Mouse (Mus musculus) bone marrow, adult 2 months (tissue): Measurements from ENCODE around the gene Olfr694.

Source experiments
- CTCF ChIP-seq: fragments of 200-500 bp; IDR thresholded peaks from 2 replicates; pipeline ENCODE4 v1.5.1; 2011; ENCODE audit warnings: low read length, control low read depth; ENCODE audit not compliant: control insufficient read depth, insufficient read depth
- POLR2A ChIP-seq: fragments of 200-500 bp; IDR thresholded peaks from 2 replicates; pipeline ENCODE4 v1.6.1; 2011; ENCODE audit warnings: low read depth, mild to moderate bottlenecking, control low read depth, low read length, borderline replicate concordance; ENCODE audit not compliant: control insufficient read depth

DNA sequence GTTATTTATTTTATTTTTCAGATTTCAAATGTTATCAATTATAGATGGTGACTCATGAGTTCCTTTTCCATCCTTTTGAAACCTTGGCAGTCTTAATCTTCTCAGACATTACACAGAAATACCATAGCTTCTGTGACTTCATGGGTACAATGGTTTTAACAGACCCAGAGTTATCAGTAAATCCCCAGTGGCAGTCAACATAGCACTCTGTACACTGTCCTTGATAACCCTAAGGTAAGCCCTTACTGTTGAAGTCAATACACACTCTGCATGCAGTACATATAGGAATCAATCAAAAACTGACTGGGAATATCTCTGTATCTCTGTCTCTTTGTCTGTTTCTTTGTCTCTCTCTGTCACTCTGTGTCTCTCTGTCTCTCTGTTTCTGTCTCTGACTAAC lies 45.4 kb upstream of the Olfr694 start:
- no peak for TF ChIP-seq CTCF
- no peak for TF ChIP-seq POLR2A
